Mouse (Mus musculus): ENCODE results near the gene Sncg. TPM values are rescaled to one million over a fixed set of nuclear protein-coding genes. Genes with fewer than 3 reads are reported as not detected.
"Not testable (repeated sequence)": the region's sequence is repeated elsewhere in the genome, so short reads cannot be mapped to it uniquely, and the experiment has no call there.

The Sncg gene
- polyA plus RNA-seq (2016; fragmentation: Nextera tagmentation; extraction: Ambion mirVana), result 1.3 and 2.2 TPM in 2 replicates

DNA sequence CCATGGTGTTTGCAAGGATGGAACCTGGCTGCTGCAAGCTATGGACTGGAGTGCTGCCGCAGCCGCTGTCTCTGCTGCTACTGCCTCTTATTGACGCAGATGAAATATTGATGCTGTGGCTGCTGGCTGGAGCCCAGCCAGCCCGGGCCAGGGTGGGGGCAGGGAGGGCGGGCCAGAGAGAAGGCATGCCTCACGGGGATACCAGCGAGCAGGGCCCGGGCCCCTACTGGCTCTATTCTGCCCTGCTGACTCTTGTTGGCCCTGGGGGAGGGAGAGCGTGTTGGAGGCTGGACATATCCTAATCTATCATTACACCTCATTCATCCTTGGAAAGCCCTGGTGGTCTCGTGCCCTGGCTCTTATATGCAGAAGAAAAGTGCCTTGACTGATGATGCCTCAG lies at the start of gene Sncg:
Sncg (minus strand) TSS at position 213 of the 400 bp plus-strand sequence.
- no peak for DNase-seq (ENCODE audit: extremely low spot score, low spot score)
- peak within 1 kb of the TSS; percentile 23; the same call in 1 of the 2 replicates for H3K4me3 ChIP-seq
- H3K27ac ChIP-seq, result no peak within 1 kb of the TSS
- H3K4me1 ChIP-seq, result peaks cover 21% of the 10 kb centered on the region
- H3K36me3 ChIP-seq (replicated peaks), result no peaks in the 10 kb centered on the region
- H3K27me3 ChIP-seq (ENCODE audit: poor library complexity, severe bottlenecking), result no peaks in the 10 kb centered on the region
- WGBS, result 81% methylated on average over 10 of the region's 10 CpGs
- no peaks in the 10 kb centered on the region for H3K9me3 ChIP-seq

GRCm38 (mm10) chr14:34421078-34421477 lies 46.5 kb upstream of the Sncg start:
- H3K27ac ChIP-seq, result no peak overlapping the region
- H3K27me3 ChIP-seq (ENCODE audit: poor library complexity, severe bottlenecking), result no peaks in the 10 kb centered on the region
- 97% methylated on average over 1 of the region's 1 CpGs for WGBS
- DNase-seq (ENCODE audit: extremely low spot score, low spot score), result no peak
- no peak overlapping the region for H3K4me3 ChIP-seq
- H3K4me1 ChIP-seq, result no peaks in the 10 kb centered on the region
- peaks cover 92% of the 10 kb centered on the region for H3K36me3 ChIP-seq (replicated peaks)
- no peaks in the 10 kb centered on the region for H3K9me3 ChIP-seq

GRCm38 (mm10) chr14:34417501-34417900 lies 42.9 kb upstream of the Sncg start:
- Histone ChIP-seq H3K27ac (no peak overlapping the region), H3K27me3 (ENCODE audit: poor library complexity, severe bottlenecking) (no peaks in the 10 kb centered on the region), H3K4me3 (no peak overlapping the region), H3K36me3 (replicated peaks) (peaks cover 92% of the 10 kb centered on the region), H3K4me1 (no peaks in the 10 kb centered on the region), H3K9me3 (no peaks in the 10 kb centered on the region)
- DNase-seq (ENCODE audit: extremely low spot score, low spot score), result no peak
- 88% methylated on average over 5 of the region's 5 CpGs for WGBS

- H3K27me3 ChIP-seq (ENCODE audit: poor library complexity, severe bottlenecking); H3K9me3 ChIP-seq; H3K4me1 ChIP-seq; H3K27ac ChIP-seq; DNase-seq (ENCODE audit: extremely low spot score, low spot score); H3K4me3 ChIP-seq: not testable (repeated sequence)
- 94% methylated on average over 4 of the region's 4 CpGs for WGBS
- H3K36me3 ChIP-seq (replicated peaks), result peaks cover 92% of the 10 kb centered on the region
These were observed 42.4 kb upstream of the Sncg start for GRCm38 (mm10) chr14:34416946-34417345.

GRCm38 (mm10) chr14:34412164-34412896 lies 37.7 kb upstream of the Sncg start:
- 92% methylated on average over 7 of the region's 7 CpGs for WGBS
- H3K4me1 ChIP-seq, result no peaks in the 10 kb centered on the region
- no peak for DNase-seq (ENCODE audit: extremely low spot score, low spot score)
- H3K36me3 ChIP-seq (replicated peaks), result peaks cover 93% of the 10 kb centered on the region
- no peaks in the 10 kb centered on the region for H3K27me3 ChIP-seq (ENCODE audit: poor library complexity, severe bottlenecking)
- H3K9me3 ChIP-seq, result no peaks in the 10 kb centered on the region
- no peak overlapping the region for H3K4me3 ChIP-seq
- no peak overlapping the region for H3K27ac ChIP-seq

DNA sequence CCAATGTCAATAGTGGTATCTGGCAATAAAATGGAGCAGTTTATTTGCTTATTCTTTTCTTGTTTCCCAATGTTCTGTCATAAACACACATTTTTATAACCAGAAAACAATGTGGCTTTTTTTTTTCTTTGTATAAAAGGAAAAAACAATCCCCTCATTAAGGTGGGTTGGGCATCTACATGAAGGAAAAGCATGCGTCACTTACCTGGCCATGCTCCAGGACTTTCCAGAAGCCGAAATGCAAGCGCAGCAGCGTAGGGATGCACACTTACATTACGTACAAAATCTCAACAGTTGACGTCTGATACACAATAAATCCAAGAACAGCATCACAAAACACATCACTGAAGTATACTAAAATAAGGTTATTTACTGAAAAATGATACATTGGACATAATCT lies 36.1 kb upstream of the Sncg start:
- Histone ChIP-seq H3K9me3 (no peaks in the 10 kb centered on the region), H3K27me3 (ENCODE audit: poor library complexity, severe bottlenecking) (no peaks in the 10 kb centered on the region), H3K36me3 (replicated peaks) (peaks cover 100% of the 10 kb centered on the region), H3K4me3 (no peak overlapping the region), H3K4me1 (no peaks in the 10 kb centered on the region), H3K27ac (no peak overlapping the region)
- no peak for DNase-seq (ENCODE audit: extremely low spot score, low spot score)
- WGBS, result 97% methylated on average over 6 of the region's 6 CpGs

- H3K36me3 ChIP-seq (replicated peaks), result peaks cover 93% of the 10 kb centered on the region
- H3K27me3 ChIP-seq (ENCODE audit: poor library complexity, severe bottlenecking), result no peaks in the 10 kb centered on the region
- H3K4me1 ChIP-seq, result no peaks in the 10 kb centered on the region
- DNase-seq (ENCODE audit: extremely low spot score, low spot score), result no peak
- no peaks in the 10 kb centered on the region; the same call in 1 of the 2 replicates for H3K9me3 ChIP-seq
- H3K27ac ChIP-seq, result no peak overlapping the region
- 96% methylated on average over 7 of the region's 7 CpGs for whole genome bisulfite sequencing
- H3K4me3 ChIP-seq, result no peak overlapping the region
These were observed 28.8 kb upstream of the Sncg start for GRCm38 (mm10) chr14:34403424-34403823.

DNA sequence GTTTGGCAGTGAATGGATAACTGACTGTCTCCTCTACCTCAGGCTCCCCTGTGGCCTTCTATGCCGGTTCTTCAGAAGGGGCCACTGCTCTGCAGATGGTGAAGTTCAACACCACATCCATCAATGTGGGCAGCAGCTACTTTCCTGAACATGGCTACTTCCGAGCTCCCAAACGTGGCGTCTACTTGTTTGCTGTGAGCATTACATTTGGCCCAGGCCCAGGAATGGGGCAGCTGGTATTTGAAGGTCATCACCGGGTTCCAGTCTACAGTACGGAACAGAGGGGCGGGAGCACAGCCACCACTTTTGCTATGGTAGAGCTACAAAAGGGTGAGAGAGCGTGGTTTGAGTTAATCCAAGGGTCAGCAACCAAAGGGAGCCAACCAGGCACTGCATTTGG lies 28.3 kb upstream of the Sncg start:
- no peak overlapping the region for H3K4me3 ChIP-seq
- H3K27ac ChIP-seq, result no peak overlapping the region
- H3K9me3 ChIP-seq, result peaks cover 3% of the 10 kb centered on the region
- no peaks in the 10 kb centered on the region for H3K27me3 ChIP-seq (ENCODE audit: poor library complexity, severe bottlenecking)
- no peak for DNase-seq (ENCODE audit: extremely low spot score, low spot score)
- 92% methylated on average over 8 of the region's 8 CpGs for WGBS
- no peaks in the 10 kb centered on the region for H3K4me1 ChIP-seq
- H3K36me3 ChIP-seq (replicated peaks), result peaks cover 93% of the 10 kb centered on the region

- H3K4me1 ChIP-seq, result no peaks in the 10 kb centered on the region
- no peaks in the 10 kb centered on the region for H3K27me3 ChIP-seq (ENCODE audit: poor library complexity, severe bottlenecking)
- DNase-seq (ENCODE audit: extremely low spot score, low spot score), result peak; percentile 44
- no peak overlapping the region for H3K27ac ChIP-seq
- WGBS, result 56% methylated on average over 6 of the region's 6 CpGs
- no peak overlapping the region for H3K4me3 ChIP-seq
- H3K36me3 ChIP-seq (replicated peaks), result peaks cover 81% of the 10 kb centered on the region
- peaks cover 3% of the 10 kb centered on the region for H3K9me3 ChIP-seq
These were observed 26.5 kb upstream of the Sncg start for GRCm38 (mm10) chr14:34401135-34401534.

GRCm38 (mm10) chr14:34400021-34400420 lies 25.4 kb upstream of the Sncg start:
- H3K36me3 ChIP-seq (replicated peaks), result peaks cover 70% of the 10 kb centered on the region

GRCm38 (mm10) chr14:34399301-34399700 lies 24.7 kb upstream of the Sncg start:
- DNase-seq (ENCODE audit: extremely low spot score, low spot score), result no peak
- peaks cover 3% of the 10 kb centered on the region for H3K9me3 ChIP-seq
- no peak overlapping the region for H3K27ac ChIP-seq
- H3K4me1 ChIP-seq, result no peaks in the 10 kb centered on the region
- no peaks in the 10 kb centered on the region for H3K27me3 ChIP-seq (ENCODE audit: poor library complexity, severe bottlenecking)
- H3K36me3 ChIP-seq (replicated peaks), result peaks cover 63% of the 10 kb centered on the region
- H3K4me3 ChIP-seq, result no peak overlapping the region
- 93% methylated on average over 6 of the region's 6 CpGs for WGBS

More at GRCm38 (mm10) chr14:34400021-34400420, 25.4 kb upstream of the Sncg start:
- Histone ChIP-seq H3K4me3 (no peak overlapping the region), H3K27ac (no peak overlapping the region), H3K9me3 (peaks cover 3% of the 10 kb centered on the region), H3K4me1 (no peaks in the 10 kb centered on the region), H3K27me3 (ENCODE audit: poor library complexity, severe bottlenecking) (no peaks in the 10 kb centered on the region)
- WGBS, result 88% methylated on average over 3 of the region's 3 CpGs
- DNase-seq (ENCODE audit: extremely low spot score, low spot score), result no peak

GRCm38 (mm10) chr14:34398901-34399300 lies 24.3 kb upstream of the Sncg start:
- 92% methylated on average over 21 of the region's 21 CpGs for WGBS
- Histone ChIP-seq H3K36me3 (replicated peaks) (peaks cover 59% of the 10 kb centered on the region), H3K4me1 (0 out of 2 replicates have a peak, but pooled peaks cover 1% of the 10 kb centered on the region), H3K9me3 (peaks cover 3% of the 10 kb centered on the region), H3K27ac (no peak overlapping the region), H3K4me3 (no peak overlapping the region), H3K27me3 (ENCODE audit: poor library complexity, severe bottlenecking) (no peaks in the 10 kb centered on the region)
- no peak for DNase-seq (ENCODE audit: extremely low spot score, low spot score)

GRCm38 (mm10) chr14:34397871-34398270 lies 23.3 kb upstream of the Sncg start:
- no peak for DNase-seq (ENCODE audit: extremely low spot score, low spot score)
- H3K4me1 ChIP-seq, result 0 out of 2 replicates have a peak, but pooled peaks cover 6% of the 10 kb centered on the region
- 92% methylated on average over 5 of the region's 5 CpGs for WGBS
- peaks cover 51% of the 10 kb centered on the region for H3K36me3 ChIP-seq (replicated peaks)
- no peak overlapping the region for H3K4me3 ChIP-seq
- no peak overlapping the region for H3K27ac ChIP-seq
- no peaks in the 10 kb centered on the region for H3K27me3 ChIP-seq (ENCODE audit: poor library complexity, severe bottlenecking)
- peaks cover 3% of the 10 kb centered on the region for H3K9me3 ChIP-seq

All from forebrain, embryonic 10.5 days (tissue).